Mouse (Mus musculus) myocyte (in vitro differentiated cells): ENCODE results near the gene Dock6.

Experiments
- MAX ChIP-seq: IDR thresholded peaks from one replicate; pipeline ENCODE4 v1.6.1; 2011; ENCODE audit warnings: low read depth, mild to moderate bottlenecking, control low read depth
- MYOD1 ChIP-seq, 3 experiments: IDR thresholded peaks; one replicate each; pipeline ENCODE4 v1.6.1; 2011; ENCODE audit warnings: control low read depth in 2 of 3, low read depth in 2 of 3, mild to moderate bottlenecking in 2 of 3, moderate library complexity in 1 of 3; ENCODE audit not compliant: insufficient read length in 2 of 3, control insufficient read depth in 1 of 3
- MYOG ChIP-seq, 3 experiments: IDR thresholded peaks; one replicate each; pipeline ENCODE4 v1.6.1; 2011; ENCODE audit warnings: control low read depth in 2 of 3, low read depth in 2 of 3, mild to moderate bottlenecking in 2 of 3; ENCODE audit not compliant: insufficient read length in 2 of 3, control insufficient read depth in 1 of 3, insufficient read depth in 1 of 3
- POLR2A ChIP-seq: IDR thresholded peaks from one replicate; pipeline ENCODE4 v1.6.1; 2011; ENCODE audit warnings: low read depth, mild to moderate bottlenecking, control low read depth, moderate library complexity; ENCODE audit not compliant: insufficient read length
- TCF12 ChIP-seq: IDR thresholded peaks from one replicate; pipeline ENCODE4 v1.6.1; 2011; ENCODE audit warnings: mild to moderate bottlenecking, control low read depth; ENCODE audit not compliant: poor library complexity, insufficient read depth, severe bottlenecking

DNA sequence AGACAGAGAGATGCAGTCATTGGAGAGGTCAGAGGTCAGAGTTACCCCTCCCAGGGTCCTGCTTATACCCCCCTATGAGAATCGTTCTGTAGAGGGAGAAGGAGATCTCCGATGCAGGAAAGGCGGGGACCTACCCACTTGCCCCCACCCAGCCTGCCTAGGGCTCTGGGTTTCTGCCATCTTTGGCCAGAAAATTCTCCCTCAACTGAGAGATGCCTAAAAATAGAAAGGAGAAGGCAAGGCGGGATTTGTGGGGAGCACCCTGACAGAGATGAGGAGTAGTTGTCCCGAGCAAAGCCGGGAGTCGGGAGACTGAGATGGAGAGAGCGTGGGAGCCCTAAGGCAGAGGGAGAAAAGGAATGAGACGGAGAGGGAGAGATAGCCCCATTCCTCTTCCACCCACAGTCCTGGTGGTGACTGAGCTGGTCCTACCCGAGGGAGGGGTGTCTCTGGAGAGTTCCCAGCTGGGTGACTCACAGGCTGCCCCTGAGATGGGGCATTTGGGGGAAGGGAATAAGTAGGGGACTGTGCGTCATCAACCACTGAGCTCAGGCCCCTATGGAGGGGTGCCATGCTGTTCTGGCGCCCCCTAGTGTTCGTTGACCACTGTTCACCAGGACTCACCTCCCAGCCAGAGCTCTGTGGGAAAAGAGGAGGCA is 48.3 kb downstream of the Dock6 start:
- TF ChIP-seq POLR2A (peak; percentile 68), TCF12 (no peak), MAX (no peak), MYOG (IDR thresholded peaks at IDR 0.05; ENCODE audit: control insufficient read depth in 1 of 3, insufficient read depth in 1 of 3, insufficient read length in 2 of 3, low read depth in 2 of 3) (peak in 1 of 3 experiments; percentile 14), MYOD1 (IDR thresholded peaks at IDR 0.05; ENCODE audit: control insufficient read depth in 1 of 3, insufficient read length in 2 of 3, low read depth in 2 of 3) (peak in 1 of 3 experiments; percentile 22)
